Mouse (Mus musculus) stomach, embryonic 14.5 days (tissue): ENCODE results near the gene Rcan2. TPM values are rescaled to one million over a fixed set of nuclear protein-coding genes. Genes with fewer than 3 reads are reported as not detected.

Experiments
- ATAC-seq: fragments of 200-750 bp; cut with Nextera tagmentation; 2 replicates; pipeline ENCODE4 v1.8.0; 2017; ENCODE audit warnings: low read depth, moderate TSS enrichment; ENCODE audit not compliant: insufficient number of reproducible peaks, insufficient read depth, low FRiP score
- H3K27ac ChIP-seq: fragments of 300-500 bp; sonication (generic); 2 replicates; pipeline ENCODE4 v1.5.1; 2014; ENCODE audit warnings: mild to moderate bottlenecking, low read length, moderate library complexity, mixed read lengths
- H3K27me3 ChIP-seq: fragments of 300-500 bp; sonication (generic); 2 replicates; pipeline ENCODE4 v1.6.1; 2014; ENCODE audit warnings: low read length, control low read depth, mixed read lengths; ENCODE audit not compliant: control insufficient read depth, insufficient read depth
- H3K36me3 ChIP-seq: fragments of 300-500 bp; sonication (generic); 2 replicates; pipeline ENCODE4 v1.6.1; 2014; ENCODE audit warnings: mild to moderate bottlenecking, control low read depth, low read length, moderate library complexity, mixed read lengths; ENCODE audit not compliant: control insufficient read depth, insufficient read depth
- H3K4me1 ChIP-seq: fragments of 300-500 bp; sonication (generic); 2 replicates; pipeline ENCODE4 v1.6.1; 2014; ENCODE audit warnings: low read length, control low read depth, mixed read lengths; ENCODE audit not compliant: control insufficient read depth, insufficient read depth
- H3K4me2 ChIP-seq: fragments of 300-500 bp; sonication (generic); replicated peaks from 2 replicates; pipeline ENCODE4 v1.6.1; 2014; ENCODE audit warnings: low read depth, low read length, control low read depth
- H3K4me3 ChIP-seq: fragments of 300-500 bp; sonication (generic); 2 replicates; pipeline ENCODE4 v1.5.1; 2014; ENCODE audit warnings: low read depth, low read length, control low read depth
- H3K9ac ChIP-seq: fragments of 300-500 bp; sonication (generic); replicated peaks from 2 replicates; pipeline ENCODE4 v1.6.1; 2014; ENCODE audit warnings: low read depth, mild to moderate bottlenecking, control low read depth, low read length, moderate library complexity, mixed read lengths
- H3K9me3 ChIP-seq: fragments of 300-500 bp; sonication (generic); 2 replicates; pipeline ENCODE4 v1.6.1; 2016; ENCODE audit warnings: low read depth, low read length, control low read depth; ENCODE audit not compliant: control insufficient read depth
- WGBS: fragments of 180-500 bp; shearing (Covaris S2); extraction: QIAGEN DNeasy Blood & Tissue Kit; methylation state at CpG from one replicate; pipeline ENCODE4 v1.1.7; 2014; 5-methylcytosine and 5-hydroxymethylcytosine counted together
- polyA plus RNA-seq: library from polyadenylated mRNA; unstranded; fragments of >200 nt; fragmentation: Nextera tagmentation; extraction: Ambion mirVana; gene quantifications from 2 replicates; pipeline ENCODE4 v1.2.1, GENCODE M21; 2014

The Rcan2 gene
- polyA plus RNA-seq, 1 experiment from 2014 or later: 10.1 TPM

- no peak overlapping the region for H3K9ac ChIP-seq
- 66% methylated on average over 9 of the region's 9 CpGs for WGBS
- no peak for ATAC-seq
- H3K4me3 ChIP-seq: no peak overlapping the region
- H3K27me3 ChIP-seq: no peaks in the 10 kb centered on the region
- H3K9me3 ChIP-seq: no peaks in the 10 kb centered on the region
- no peak overlapping the region for H3K27ac ChIP-seq
- H3K36me3 ChIP-seq: no peaks in the 10 kb centered on the region
- no peaks in the 10 kb centered on the region for H3K4me1 ChIP-seq
- H3K4me2 ChIP-seq: no peak overlapping the region
Observed at GRCm38 (mm10) chr17:43903807-43904771, 102.9 kb downstream of the Rcan2 start.

GRCm38 (mm10) chr17:43904896-43905295 is 103.7 kb downstream of the Rcan2 start:
- Histone ChIP-seq H3K27ac (no peak overlapping the region), H3K4me1 (no peaks in the 10 kb centered on the region), H3K9me3 (no peaks in the 10 kb centered on the region), H3K9ac (no peak overlapping the region), H3K36me3 (no peaks in the 10 kb centered on the region), H3K4me2 (no peak overlapping the region), H3K4me3 (no peak overlapping the region), H3K27me3 (no peaks in the 10 kb centered on the region)
- no peak for ATAC-seq
- WGBS: 91% methylated on average over 7 of the region's 7 CpGs

- H3K36me3 ChIP-seq: no peaks in the 10 kb centered on the region
- no peak overlapping the region for H3K9ac ChIP-seq
- H3K9me3 ChIP-seq: no peaks in the 10 kb centered on the region
- no peaks in the 10 kb centered on the region for H3K4me1 ChIP-seq
- ATAC-seq: no peak
- no peak overlapping the region for H3K27ac ChIP-seq
- H3K4me2 ChIP-seq: no peak overlapping the region
- H3K27me3 ChIP-seq: no peaks in the 10 kb centered on the region
- H3K4me3 ChIP-seq: no peak overlapping the region
Observed at GRCm38 (mm10) chr17:43906728-43907127, 105.6 kb downstream of the Rcan2 start.

GRCm38 (mm10) chr17:43916128-43916527 is 115.0 kb downstream of the Rcan2 start:
- Histone ChIP-seq H3K4me2 (no peak overlapping the region), H3K27me3 (no peaks in the 10 kb centered on the region), H3K9ac (no peak overlapping the region), H3K36me3 (no peaks in the 10 kb centered on the region), H3K4me3 (no peak overlapping the region), H3K4me1 (no peaks in the 10 kb centered on the region), H3K9me3 (no peaks in the 10 kb centered on the region), H3K27ac (no peak overlapping the region)
- WGBS: 62% methylated on average over 8 of the region's 8 CpGs
- no peak for ATAC-seq

- WGBS: 77% methylated on average over 5 of the region's 5 CpGs
- Histone ChIP-seq H3K4me1 (no peaks in the 10 kb centered on the region), H3K4me2 (no peak overlapping the region), H3K36me3 (no peaks in the 10 kb centered on the region), H3K9me3 (no peaks in the 10 kb centered on the region), H3K27ac (no peak overlapping the region), H3K27me3 (no peaks in the 10 kb centered on the region), H3K9ac (no peak overlapping the region), H3K4me3 (no peak overlapping the region)
- no peak for ATAC-seq
Observed at GRCm38 (mm10) chr17:43917143-43917542, 116.0 kb downstream of the Rcan2 start.

- H3K9me3 ChIP-seq: no peaks in the 10 kb centered on the region
- H3K27ac ChIP-seq: no peak overlapping the region
- no peaks in the 10 kb centered on the region for H3K4me1 ChIP-seq
- H3K4me3 ChIP-seq: no peak overlapping the region
- no peak overlapping the region for H3K4me2 ChIP-seq
- no peaks in the 10 kb centered on the region for H3K27me3 ChIP-seq
- no peaks in the 10 kb centered on the region for H3K36me3 ChIP-seq
- 91% methylated on average over 4 of the region's 4 CpGs for WGBS
- H3K9ac ChIP-seq: no peak overlapping the region
- no peak for ATAC-seq
Observed at GRCm38 (mm10) chr17:43929856-43930255, 128.7 kb downstream of the Rcan2 start.

GRCm38 (mm10) chr17:43931731-43932130 is 130.6 kb downstream of the Rcan2 start:
- no peak overlapping the region for H3K9ac ChIP-seq
- no peak for ATAC-seq
- no peaks in the 10 kb centered on the region for H3K4me1 ChIP-seq
- H3K4me3 ChIP-seq: no peak overlapping the region
- H3K36me3 ChIP-seq: no peaks in the 10 kb centered on the region
- no peaks in the 10 kb centered on the region for H3K9me3 ChIP-seq
- no peak overlapping the region for H3K27ac ChIP-seq
- 95% methylated on average over 11 of the region's 11 CpGs for WGBS
- no peaks in the 10 kb centered on the region for H3K27me3 ChIP-seq
- H3K4me2 ChIP-seq: no peak overlapping the region

GRCm38 (mm10) chr17:43934056-43934455 is 132.9 kb downstream of the Rcan2 start:
- no peak overlapping the region for H3K9ac ChIP-seq
- H3K36me3 ChIP-seq: no peaks in the 10 kb centered on the region
- H3K27me3 ChIP-seq: no peaks in the 10 kb centered on the region
- no peak overlapping the region for H3K4me3 ChIP-seq
- H3K4me2 ChIP-seq: no peak overlapping the region
- H3K27ac ChIP-seq: no peak overlapping the region
- ATAC-seq: no peak
- WGBS: 87% methylated on average over 9 of the region's 9 CpGs
- H3K4me1 ChIP-seq: no peaks in the 10 kb centered on the region
- no peaks in the 10 kb centered on the region for H3K9me3 ChIP-seq
